Mouse (Mus musculus): Measurements from ENCODE around the gene Mindy2. TPM values are rescaled to one million over a fixed set of nuclear protein-coding genes. Genes with fewer than 3 reads are reported as not detected.
"Not testable (repeated sequence)": the region's sequence is repeated elsewhere in the genome, so short reads cannot be mapped to it uniquely, and the experiment has no call there.

Gene Mindy2
- total RNA-seq, 1 experiment from 2014 or later, result 47.7 TPM

GRCm38 (mm10) chr9:70598271-70598670, 58.7 kb downstream of the Mindy2 start:
- ATAC-seq (ENCODE audit: extremely low read depth, insufficient number of reproducible peaks, low FRiP score, poor library complexity, severe bottlenecking), result no peak

GRCm38 (mm10) chr9:70591486-70591885, 65.5 kb downstream of the Mindy2 start:
- ATAC-seq (ENCODE audit: extremely low read depth, insufficient number of reproducible peaks, low FRiP score, poor library complexity, severe bottlenecking), result no peak

- peak; percentile 36; the same call in 1 of the 2 replicates for ATAC-seq (ENCODE audit: extremely low read depth, insufficient number of reproducible peaks, low FRiP score, poor library complexity, severe bottlenecking)
Measured at GRCm38 (mm10) chr9:70590775-70591174, 66.2 kb downstream of the Mindy2 start.

- ATAC-seq (ENCODE audit: extremely low read depth, insufficient number of reproducible peaks, low FRiP score, poor library complexity, severe bottlenecking), result no peak
Measured at GRCm38 (mm10) chr9:70587171-70587570, 69.8 kb downstream of the Mindy2 start.

GRCm38 (mm10) chr9:70585172-70585571, 71.8 kb downstream of the Mindy2 start:
- peak; percentile 45; the same call in 1 of the 2 replicates for ATAC-seq (ENCODE audit: extremely low read depth, insufficient number of reproducible peaks, low FRiP score, poor library complexity, severe bottlenecking)

- ATAC-seq (ENCODE audit: extremely low read depth, insufficient number of reproducible peaks, low FRiP score, poor library complexity, severe bottlenecking), result no peak
Measured at GRCm38 (mm10) chr9:70584641-70585040, 72.3 kb downstream of the Mindy2 start.

GRCm38 (mm10) chr9:70580956-70581355, 76.0 kb downstream of the Mindy2 start:
- ATAC-seq (ENCODE audit: extremely low read depth, insufficient number of reproducible peaks, low FRiP score, poor library complexity, severe bottlenecking), result no peak

- no peak for ATAC-seq (ENCODE audit: extremely low read depth, insufficient number of reproducible peaks, low FRiP score, poor library complexity, severe bottlenecking)
Measured at GRCm38 (mm10) chr9:70578123-70578522, 78.9 kb downstream of the Mindy2 start.

- no peak for ATAC-seq (ENCODE audit: extremely low read depth, insufficient number of reproducible peaks, low FRiP score, poor library complexity, severe bottlenecking)
Measured at GRCm38 (mm10) chr9:70570351-70570750, 86.6 kb downstream of the Mindy2 start.

GRCm38 (mm10) chr9:70567651-70568050, 89.3 kb downstream of the Mindy2 start:
- no peak for ATAC-seq (ENCODE audit: extremely low read depth, insufficient number of reproducible peaks, low FRiP score, poor library complexity, severe bottlenecking)

- no peak for ATAC-seq (ENCODE audit: extremely low read depth, insufficient number of reproducible peaks, low FRiP score, poor library complexity, severe bottlenecking)
Measured at GRCm38 (mm10) chr9:70562825-70563224, 94.1 kb downstream of the Mindy2 start.

GRCm38 (mm10) chr9:70556796-70557195, 100.2 kb downstream of the Mindy2 start:
- no peak for ATAC-seq (ENCODE audit: extremely low read depth, insufficient number of reproducible peaks, low FRiP score, poor library complexity, severe bottlenecking)

GRCm38 (mm10) chr9:70555431-70555830, 101.5 kb downstream of the Mindy2 start:
- no peak for ATAC-seq (ENCODE audit: extremely low read depth, insufficient number of reproducible peaks, low FRiP score, poor library complexity, severe bottlenecking)

- not testable (repeated sequence) for ATAC-seq (ENCODE audit: extremely low read depth, insufficient number of reproducible peaks, low FRiP score, poor library complexity, severe bottlenecking)
Measured at GRCm38 (mm10) chr9:70552233-70552632, 104.7 kb downstream of the Mindy2 start.

- no peak for ATAC-seq (ENCODE audit: extremely low read depth, insufficient number of reproducible peaks, low FRiP score, poor library complexity, severe bottlenecking)
Measured at GRCm38 (mm10) chr9:70551524-70551923, 105.5 kb downstream of the Mindy2 start.

Other genes with a start within 250 kb of the Mindy2 start
- 0.49 and 1.2 TPM in 2 replicates for gene Ccnb2, start 235.6 kb downstream of the Mindy2 start, total RNA-seq (2017)
- 115 and 131 TPM in 2 replicates for gene Rnf111, start 153.4 kb downstream of the Mindy2 start, total RNA-seq (2017)
- 155 and 161 TPM in 2 replicates for gene Sltm, start 114.4 kb downstream of the Mindy2 start, total RNA-seq (2017)
- 1.2 and 1.4 TPM in 2 replicates for gene Gm10642, start 923 bp downstream of the Mindy2 start, total RNA-seq (2017)
- 43.8 and 45.3 TPM in 2 replicates for gene Adam10, start 21.8 kb upstream of the Mindy2 start, total RNA-seq (2017)

Data from neutrophil, adult 5-6 weeks (primary cell).